Mouse (Mus musculus): ENCODE results near the gene Rrp15.
"Not testable (repeated sequence)": the region's sequence is repeated elsewhere in the genome, so short reads cannot be mapped to it uniquely, and the experiment has no call there.

Gene Rrp15

GRCm38 (mm10) chr1:186748724-186749653 lies at the start of gene Rrp15:
Gene Rrp15 (minus strand): TSS chr1:186749358.
- peak; percentile 63 to 75 for DNase-seq (ENCODE audit: low spot score in 2 of 2)

- DNase-seq (ENCODE audit: low spot score in 2 of 2): no peak
Measured at GRCm38 (mm10) chr1:186797991-186798390, 48.8 kb upstream of the Rrp15 start.

DNA sequence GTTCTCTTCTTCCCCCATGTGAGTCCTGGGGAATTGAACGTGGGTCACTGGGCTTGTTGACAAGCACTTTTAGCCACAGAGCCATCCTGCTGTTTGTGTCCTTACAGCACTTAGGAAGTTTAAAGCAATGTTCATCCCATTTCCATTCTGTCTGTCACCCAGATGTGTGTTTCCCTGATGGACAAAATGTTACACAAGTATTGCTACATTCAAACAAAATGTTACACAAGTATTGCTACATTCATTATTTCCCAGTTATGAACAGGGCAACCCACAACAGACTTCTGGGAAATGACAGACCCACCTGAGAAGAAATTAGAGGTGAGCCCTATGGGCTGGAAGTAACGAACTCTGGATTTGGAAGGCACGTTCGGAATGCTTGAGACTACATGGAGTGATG lies 36.2 kb upstream of the Rrp15 start:
- DNase-seq (ENCODE audit: low spot score in 2 of 2): no peak

DNA sequence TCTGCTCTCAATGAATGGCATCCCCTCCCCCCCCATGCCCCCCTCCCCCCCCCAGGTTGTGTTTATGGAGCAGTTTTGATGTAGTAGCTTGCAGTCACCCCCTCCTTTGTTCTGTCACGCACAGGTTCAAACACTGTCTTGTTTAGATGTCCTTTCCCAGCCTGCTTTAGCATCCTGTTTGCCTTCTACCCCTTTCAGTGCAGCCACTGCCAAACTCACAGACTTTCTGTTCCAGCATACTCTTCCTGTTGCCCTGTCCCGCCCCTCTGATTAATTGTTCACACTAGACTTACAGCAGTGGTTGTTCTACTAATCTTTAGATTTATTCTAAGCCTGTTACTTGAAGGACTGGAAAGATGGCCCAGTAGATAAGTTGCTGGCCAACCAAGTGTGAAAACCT lies 31.7 kb upstream of the Rrp15 start:
- DNase-seq (ENCODE audit: low spot score in 2 of 2): no peak

DNA sequence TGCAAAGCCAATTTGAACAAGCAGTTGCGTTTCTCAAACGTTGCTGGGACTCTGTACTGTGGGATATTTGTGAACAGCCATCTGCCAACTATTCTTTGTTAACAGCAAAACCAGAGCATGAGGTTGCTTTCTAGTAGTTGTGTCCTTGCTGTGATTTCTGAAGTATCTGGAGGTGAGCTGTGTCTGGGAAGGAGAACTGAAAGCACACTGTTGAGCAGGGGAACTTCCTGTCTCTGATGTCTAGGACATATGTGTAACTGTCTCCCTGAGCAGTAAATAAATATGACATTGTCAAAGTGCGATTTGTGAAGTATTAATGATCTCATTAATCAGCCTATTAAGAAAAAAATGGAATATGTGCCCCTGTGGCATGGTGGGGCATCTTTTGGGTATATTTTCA lies 24.0 kb upstream of the Rrp15 start:
- DNase-seq (ENCODE audit: low spot score in 2 of 2): no peak

DNA sequence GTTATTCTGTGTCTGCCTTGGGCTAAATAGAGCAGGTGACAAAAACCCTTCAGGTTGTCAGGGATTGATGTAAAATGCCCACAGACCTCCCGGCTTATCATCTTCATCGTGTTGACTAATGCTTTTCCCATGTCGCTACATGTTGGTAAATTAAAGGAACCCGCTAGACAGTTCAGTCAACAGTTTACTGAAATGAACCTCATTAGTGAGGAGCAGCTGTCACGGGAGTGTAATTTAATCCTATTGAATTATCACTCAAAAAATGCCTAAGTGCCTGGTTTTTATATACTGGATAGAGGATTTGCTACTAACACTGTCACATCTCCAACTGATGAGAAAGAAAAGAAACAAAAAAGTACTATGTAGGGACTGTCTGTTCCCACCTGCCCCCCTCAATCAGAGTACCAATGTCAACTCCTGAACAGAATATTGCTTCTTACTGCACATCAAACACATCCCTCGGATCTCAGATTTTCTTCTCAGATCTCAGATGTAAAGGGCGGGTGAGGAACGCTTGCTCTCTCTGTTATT lies 23.5 kb upstream of the Rrp15 start:
- no peak for DNase-seq (ENCODE audit: low spot score in 2 of 2)

GRCm38 (mm10) chr1:186772005-186772404 lies 22.8 kb upstream of the Rrp15 start:
- no peak for DNase-seq (ENCODE audit: low spot score in 2 of 2)

GRCm38 (mm10) chr1:186770659-186771058 lies 21.5 kb upstream of the Rrp15 start:
- no peak for DNase-seq (ENCODE audit: low spot score in 2 of 2)

DNA sequence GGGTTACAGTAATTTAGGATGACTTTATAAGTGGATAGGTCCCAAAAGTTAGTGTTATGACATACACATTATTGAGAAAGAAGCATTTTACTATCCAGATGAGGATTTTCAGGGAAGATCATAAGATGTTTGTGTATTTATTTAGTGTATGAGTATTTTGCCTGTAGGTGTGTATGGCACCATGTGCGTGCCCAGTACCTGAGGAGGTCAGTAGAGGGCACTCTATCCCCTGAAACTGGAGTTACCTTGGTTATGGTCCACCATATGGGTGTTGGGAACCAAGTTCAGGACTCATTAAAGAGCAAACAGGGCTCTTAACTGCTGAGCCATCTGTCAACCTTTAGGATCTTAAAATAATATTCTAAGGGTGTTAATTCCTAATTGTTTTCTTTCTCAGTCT lies 19.2 kb upstream of the Rrp15 start:
- DNase-seq (ENCODE audit: low spot score in 2 of 2): no peak

- DNase-seq (ENCODE audit: low spot score in 2 of 2): not testable (repeated sequence)
Measured at GRCm38 (mm10) chr1:186763451-186763850, 14.3 kb upstream of the Rrp15 start.

GRCm38 (mm10) chr1:186749675-186750283 lies 621 bp upstream of the Rrp15 start:
- DNase-seq (ENCODE audit: low spot score in 2 of 2): no peak

DNA sequence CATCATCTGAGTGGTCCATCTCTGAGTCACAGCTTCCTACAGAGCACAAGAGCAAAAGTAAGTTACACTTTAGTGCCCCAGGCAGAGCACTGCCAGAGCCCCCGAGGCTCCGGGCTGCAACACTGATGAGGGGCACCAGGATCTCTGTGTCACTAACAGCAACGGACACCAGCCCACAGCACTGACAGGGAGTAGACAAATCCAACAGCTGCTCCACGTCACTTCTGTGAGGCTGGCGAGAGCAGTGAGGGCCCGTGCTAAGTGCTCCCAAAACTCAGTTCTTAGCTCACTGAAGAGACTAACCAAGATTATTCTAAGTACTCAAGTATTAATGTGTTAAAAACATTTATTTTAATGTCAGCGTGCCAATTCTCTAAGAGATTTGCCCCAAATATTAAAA lies 9.3 kb downstream of the Rrp15 start:
- DNase-seq (ENCODE audit: low spot score in 2 of 2): no peak

DNA sequence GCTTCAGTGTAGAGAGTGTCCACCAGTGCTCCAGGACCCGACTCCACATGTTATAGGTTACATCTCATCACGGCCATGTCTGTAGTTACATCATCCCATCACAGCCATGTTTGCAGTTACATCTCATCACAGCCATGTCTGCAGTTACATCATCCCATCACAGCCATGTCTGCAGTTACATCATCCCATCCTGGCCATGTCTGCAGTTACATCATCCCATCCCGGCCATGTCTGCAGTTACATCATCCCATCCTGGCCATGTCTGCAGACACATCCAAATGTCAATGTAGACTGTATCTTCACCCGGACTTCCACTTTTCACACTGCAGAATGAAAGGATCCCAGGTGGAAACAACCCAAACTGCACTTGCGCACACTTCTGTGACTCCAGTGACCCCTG lies 13.6 kb downstream of the Rrp15 start:
- no peak for DNase-seq (ENCODE audit: low spot score in 2 of 2)

- no peak for DNase-seq (ENCODE audit: low spot score in 2 of 2)
Measured at GRCm38 (mm10) chr1:186733052-186733451, 16.1 kb downstream of the Rrp15 start.

DNA sequence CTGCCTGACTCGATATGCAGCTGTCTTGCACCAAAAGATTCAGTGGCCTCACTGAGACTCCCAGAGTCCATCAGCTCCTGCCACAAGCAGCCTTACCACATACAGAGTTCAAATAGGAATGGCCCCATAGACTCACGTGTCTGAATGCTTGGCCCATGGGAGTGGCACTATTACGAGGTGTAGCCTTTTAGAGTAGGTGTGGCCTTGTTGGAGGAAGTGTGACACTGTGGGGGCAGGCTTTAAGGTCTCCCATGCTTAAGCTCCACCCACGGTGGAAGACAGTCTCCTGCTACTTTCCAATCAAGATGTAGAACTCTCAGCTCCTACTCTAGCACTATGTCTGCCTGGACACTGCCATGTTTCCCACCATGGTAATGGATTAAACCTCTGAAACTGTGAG lies 20.4 kb downstream of the Rrp15 start:
- no peak for DNase-seq (ENCODE audit: low spot score in 2 of 2)

DNA sequence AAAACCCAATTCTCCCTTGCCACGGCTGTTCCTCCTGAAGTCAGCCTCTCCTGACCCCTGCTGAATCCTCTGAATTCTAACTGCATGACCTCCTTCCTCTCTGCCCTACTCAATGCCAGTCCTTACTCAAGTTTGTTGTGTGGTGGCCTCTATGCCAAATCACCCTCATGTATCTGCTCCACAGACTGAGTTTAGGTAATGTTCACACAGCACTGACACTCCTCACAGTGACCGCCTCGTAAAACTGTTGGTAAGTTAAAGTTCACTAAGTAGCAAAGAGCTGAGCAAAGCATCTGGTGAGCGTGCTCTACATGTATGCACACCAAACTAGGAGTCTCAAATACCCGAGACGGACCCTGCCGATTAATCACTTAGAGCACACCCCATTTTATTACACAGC lies 23.0 kb downstream of the Rrp15 start:
- DNase-seq (ENCODE audit: low spot score in 2 of 2): no peak

GRCm38 (mm10) chr1:186722299-186722698 lies 26.9 kb downstream of the Rrp15 start:
- DNase-seq (ENCODE audit: low spot score in 2 of 2): no peak

- peak; percentile 41 to 65 for DNase-seq (ENCODE audit: low spot score in 2 of 2)
Measured at GRCm38 (mm10) chr1:186721846-186722245, 27.3 kb downstream of the Rrp15 start.

DNA sequence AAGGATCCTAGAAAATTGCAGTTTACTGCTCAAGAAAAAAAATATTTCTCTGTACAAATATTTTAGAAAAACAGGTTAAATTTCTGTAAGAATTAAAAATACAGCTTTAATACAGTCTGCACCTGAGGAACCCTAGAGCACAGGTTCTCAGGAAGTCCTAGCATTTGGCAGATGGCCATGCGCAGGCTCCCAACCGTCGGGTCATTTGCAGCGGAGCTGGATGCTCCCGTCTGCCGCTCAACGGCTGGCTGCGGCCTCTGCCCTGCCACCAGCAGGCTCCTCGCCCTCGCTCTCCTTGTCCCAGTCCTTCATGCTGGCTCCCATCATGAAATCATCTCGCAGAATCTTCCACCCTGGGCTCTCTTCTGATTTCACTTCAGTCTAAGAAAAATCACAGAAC lies 28.0 kb downstream of the Rrp15 start:
- DNase-seq (ENCODE audit: low spot score in 2 of 2): no peak

DNA sequence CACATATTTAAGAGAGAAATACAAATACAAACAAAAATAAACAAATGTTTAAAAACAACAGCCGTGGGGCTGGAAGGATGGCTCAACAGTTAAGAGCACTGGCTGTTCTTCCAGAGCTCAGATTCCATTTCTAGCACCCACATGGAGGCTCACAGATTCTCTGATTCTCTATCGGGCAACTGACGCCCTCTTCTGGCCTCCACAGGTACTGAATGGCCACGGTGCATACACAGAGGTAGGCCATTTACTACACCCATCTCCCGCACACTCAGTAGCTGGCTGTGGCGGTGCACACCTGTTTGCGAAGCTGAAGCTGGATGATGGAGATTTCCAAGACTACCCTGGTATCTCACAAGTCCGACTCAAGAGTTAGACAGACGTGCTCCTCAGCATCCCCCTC lies 29.4 kb downstream of the Rrp15 start:
- no peak for DNase-seq (ENCODE audit: low spot score in 2 of 2)

- DNase-seq (ENCODE audit: low spot score in 2 of 2): no peak
Measured at GRCm38 (mm10) chr1:186718881-186719280, 30.3 kb downstream of the Rrp15 start.

DNA sequence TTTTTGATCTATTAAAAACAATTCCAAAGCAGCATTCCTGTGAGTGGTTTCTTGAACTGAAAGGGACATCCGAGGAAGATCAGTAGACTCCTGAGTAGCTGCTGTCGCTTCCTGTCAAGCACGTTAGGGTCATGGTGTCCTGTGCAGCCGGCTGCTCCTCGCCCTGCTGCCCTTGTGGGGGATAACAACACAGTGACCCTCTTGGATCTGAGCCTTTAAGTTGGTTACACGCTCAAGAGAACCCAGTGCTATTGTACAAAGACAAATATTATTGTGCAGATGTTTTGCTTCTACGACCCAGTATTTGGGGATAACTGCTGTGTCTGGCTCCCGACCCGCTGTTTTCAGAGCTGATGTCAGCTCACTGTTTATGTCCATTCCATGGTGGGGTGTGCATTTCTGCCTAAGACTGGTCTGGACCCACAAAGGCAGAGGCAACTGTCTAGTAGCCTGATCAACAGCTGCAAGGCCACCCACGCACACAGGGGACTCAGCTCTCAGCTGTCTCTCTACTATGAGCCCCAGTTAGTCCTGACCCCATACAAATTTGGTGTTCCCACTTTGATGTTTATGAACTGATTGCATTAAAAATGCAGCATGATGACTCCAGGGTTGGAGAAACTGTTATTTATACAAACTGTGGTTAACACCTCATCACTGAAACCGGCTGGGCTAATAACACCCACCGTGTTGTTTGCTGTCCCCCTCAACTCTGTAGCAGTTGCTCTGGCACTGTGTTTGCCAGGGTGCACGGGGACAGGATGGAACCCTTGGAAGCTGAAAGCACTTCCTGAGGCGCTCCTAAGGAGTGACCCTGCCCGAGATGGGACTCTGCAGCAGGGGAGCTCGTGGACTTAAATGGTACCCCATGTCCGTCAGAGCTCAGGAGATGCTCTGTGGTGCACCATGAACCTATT lies 33.9 kb downstream of the Rrp15 start:
- DNase-seq (ENCODE audit: low spot score in 2 of 2): no peak

Data from spleen, postnatal 14 days (tissue).